Mouse (Mus musculus): ENCODE measurements around the gene Ier3. TPM values are rescaled to one million over a fixed set of nuclear protein-coding genes. Genes with fewer than 3 reads are reported as not detected.

The Ier3 gene
- polyA plus RNA-seq, 1 experiment = 31.3 TPM

DNA sequence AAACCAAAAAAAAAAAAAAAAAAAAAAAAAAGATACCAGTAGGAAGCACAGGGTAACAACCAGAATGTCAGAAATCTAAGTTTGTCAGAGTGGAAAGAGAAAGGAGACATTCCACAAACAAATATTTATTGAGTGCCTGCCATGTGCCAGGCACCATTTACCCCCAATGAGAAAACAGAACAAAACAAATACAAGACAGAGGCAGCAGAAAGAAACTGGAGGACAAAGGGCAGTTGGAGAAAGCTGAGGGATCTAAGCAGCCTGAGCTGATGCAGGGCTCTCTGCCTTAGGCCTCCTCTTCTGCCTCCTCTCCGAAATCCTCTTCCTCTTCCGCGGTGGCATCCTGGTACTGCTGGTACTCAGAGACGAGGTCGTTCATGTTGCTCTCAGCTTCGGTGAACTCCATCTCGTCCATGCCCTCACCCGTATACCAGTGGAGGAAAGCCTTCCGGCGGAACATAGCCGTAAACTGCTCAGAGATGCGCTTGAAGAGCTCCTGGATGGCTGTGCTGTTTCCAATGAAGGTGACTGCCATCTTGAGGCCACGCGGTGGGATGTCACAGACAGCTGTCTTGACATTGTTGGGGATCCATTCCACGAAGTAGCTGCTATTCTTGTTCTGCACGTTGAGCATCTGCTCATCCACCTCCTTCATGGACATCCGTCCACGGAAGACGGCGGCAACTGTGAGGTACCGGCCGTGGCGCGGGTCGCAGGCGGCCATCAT, 13.4 kb downstream of the Ier3 start:
- peak overlapping the region; percentile 20; the same call in 1 of the 2 replicates for H3K27ac ChIP-seq (ENCODE audit: insufficient read depth, low read length)
- H3K36me3 ChIP-seq (ENCODE audit: control insufficient read depth, insufficient read depth, low read length, poor library complexity, severe bottlenecking) = peaks cover 35% of the 10 kb centered on the region
- H3K4me1 ChIP-seq (ENCODE audit: control insufficient read depth, insufficient read depth, low read length) = no peaks in the 10 kb centered on the region
- peak overlapping the region; percentile 64 for H3K9ac ChIP-seq (ENCODE audit: low read depth, poor library complexity, severe bottlenecking)
- H3K9me3 ChIP-seq (replicated peaks; ENCODE audit: control insufficient read depth, insufficient read depth, low read length, poor library complexity, severe bottlenecking) = no peaks in the 10 kb centered on the region
- no peaks in the 10 kb centered on the region for H3K27me3 ChIP-seq (ENCODE audit: control insufficient read depth, insufficient read depth, low read length, poor library complexity, severe bottlenecking)
- H3K4me3 ChIP-seq (ENCODE audit: low read depth, low read length) = peak overlapping the region; percentile 94
- TF ChIP-seq POLR2A (IDR thresholded peaks at IDR 0.05; ENCODE audit: insufficient read depth, low read length) (no peak), CTCF (IDR thresholded peaks at IDR 0.05; ENCODE audit: low read depth, low read length) (peak; percentile 2), EP300 (IDR thresholded peaks at IDR 0.05; ENCODE audit: insufficient read depth, low read depth, low read length) (no peak)

DNA sequence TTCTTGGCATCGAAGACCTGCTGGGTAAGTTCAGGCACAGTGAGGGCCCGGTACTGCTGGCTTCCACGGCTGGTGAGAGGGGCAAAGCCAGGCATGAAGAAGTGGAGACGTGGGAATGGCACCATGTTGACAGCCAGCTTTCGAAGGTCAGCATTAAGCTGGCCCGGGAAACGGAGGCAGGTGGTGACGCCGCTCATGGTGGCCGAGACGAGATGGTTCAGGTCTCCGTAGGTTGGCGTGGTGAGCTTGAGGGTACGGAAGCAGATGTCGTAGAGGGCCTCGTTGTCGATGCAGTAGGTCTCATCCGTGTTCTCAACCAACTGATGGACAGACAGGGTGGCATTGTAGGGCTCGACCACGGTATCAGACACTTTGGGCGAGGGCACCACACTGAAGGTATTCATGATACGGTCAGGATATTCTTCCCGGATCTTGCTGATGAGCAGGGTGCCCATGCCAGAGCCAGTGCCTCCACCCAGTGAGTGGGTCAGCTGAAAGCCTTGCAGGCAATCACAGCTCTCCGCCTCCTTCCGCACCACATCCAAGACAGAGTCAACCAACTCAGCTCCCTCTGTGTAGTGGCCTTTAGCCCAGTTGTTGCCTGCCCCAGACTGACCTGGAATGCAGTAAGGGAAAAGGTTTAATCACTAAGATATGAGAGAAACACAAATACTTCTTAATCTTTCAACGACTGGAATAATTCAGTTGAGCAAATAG, 14.1 kb downstream of the Ier3 start:
- Histone ChIP-seq H3K9me3 (replicated peaks; ENCODE audit: control insufficient read depth, insufficient read depth, low read length, poor library complexity, severe bottlenecking) (no peaks in the 10 kb centered on the region), H3K27ac (ENCODE audit: insufficient read depth, low read length) (no peak overlapping the region), H3K36me3 (ENCODE audit: control insufficient read depth, insufficient read depth, low read length, poor library complexity, severe bottlenecking) (peaks cover 35% of the 10 kb centered on the region), H3K4me1 (ENCODE audit: control insufficient read depth, insufficient read depth, low read length) (no peaks in the 10 kb centered on the region), H3K4me3 (ENCODE audit: low read depth, low read length) (peak overlapping the region; percentile 94), H3K9ac (ENCODE audit: low read depth, poor library complexity, severe bottlenecking) (peak overlapping the region; percentile 64), H3K27me3 (ENCODE audit: control insufficient read depth, insufficient read depth, low read length, poor library complexity, severe bottlenecking) (no peaks in the 10 kb centered on the region)
- TF ChIP-seq POLR2A (IDR thresholded peaks at IDR 0.05; ENCODE audit: insufficient read depth, low read length) (no peak), CTCF (IDR thresholded peaks at IDR 0.05; ENCODE audit: low read depth, low read length) (no peak), EP300 (IDR thresholded peaks at IDR 0.05; ENCODE audit: insufficient read depth, low read depth, low read length) (no peak)

DNA sequence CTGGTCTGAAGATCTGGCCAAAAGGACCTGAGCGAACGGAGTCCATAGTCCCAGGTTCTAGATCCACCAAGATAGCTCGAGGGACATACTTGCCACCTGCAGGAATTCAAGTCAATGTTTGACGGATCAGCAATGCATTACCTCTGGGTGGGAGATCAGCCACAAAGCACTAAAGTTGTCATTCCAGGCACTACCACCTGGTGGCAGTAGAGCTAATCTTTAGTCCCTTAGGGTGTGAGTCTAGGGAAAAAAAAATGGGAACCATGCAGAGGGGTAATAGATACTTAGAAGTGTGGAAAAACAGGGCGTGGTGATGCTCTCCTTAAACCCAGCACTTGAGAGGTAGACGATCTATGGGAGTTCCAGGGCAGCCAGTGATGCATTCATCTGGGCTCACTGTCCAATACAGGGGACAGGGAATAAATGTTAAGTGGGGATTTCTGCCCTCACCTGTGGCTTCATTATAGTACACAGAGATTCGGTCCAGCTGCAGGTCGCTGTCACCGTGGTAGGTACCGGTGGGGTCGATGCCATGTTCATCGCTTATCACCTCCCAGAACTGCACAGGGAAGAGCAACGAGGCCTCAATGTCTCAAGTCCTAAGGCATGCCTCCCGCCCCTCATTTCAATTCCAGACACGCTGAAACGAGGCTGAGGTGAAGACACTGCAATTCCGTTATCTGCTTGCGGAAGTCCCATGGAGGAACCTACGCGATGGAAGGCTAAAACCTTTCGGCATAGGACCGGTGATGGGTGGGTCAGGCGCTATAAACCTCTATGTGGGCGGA, 14.9 kb downstream of the Ier3 start:
- H3K9me3 ChIP-seq (replicated peaks; ENCODE audit: control insufficient read depth, insufficient read depth, low read length, poor library complexity, severe bottlenecking) = no peaks in the 10 kb centered on the region
- peak overlapping the region; percentile 64 for H3K9ac ChIP-seq (ENCODE audit: low read depth, poor library complexity, severe bottlenecking)
- peaks cover 35% of the 10 kb centered on the region for H3K36me3 ChIP-seq (ENCODE audit: control insufficient read depth, insufficient read depth, low read length, poor library complexity, severe bottlenecking)
- H3K4me3 ChIP-seq (ENCODE audit: low read depth, low read length) = peak overlapping the region; percentile 94
- no peak for TF ChIP-seq POLR2A (IDR thresholded peaks at IDR 0.05; ENCODE audit: insufficient read depth, low read length)
- TF ChIP-seq CTCF (IDR thresholded peaks at IDR 0.05; ENCODE audit: low read depth, low read length) = peak; percentile 5
- no peaks in the 10 kb centered on the region for H3K4me1 ChIP-seq (ENCODE audit: control insufficient read depth, insufficient read depth, low read length)
- H3K27me3 ChIP-seq (ENCODE audit: control insufficient read depth, insufficient read depth, low read length, poor library complexity, severe bottlenecking) = no peaks in the 10 kb centered on the region
- peak overlapping the region; percentile 79 for H3K27ac ChIP-seq (ENCODE audit: insufficient read depth, low read length)

DNA sequence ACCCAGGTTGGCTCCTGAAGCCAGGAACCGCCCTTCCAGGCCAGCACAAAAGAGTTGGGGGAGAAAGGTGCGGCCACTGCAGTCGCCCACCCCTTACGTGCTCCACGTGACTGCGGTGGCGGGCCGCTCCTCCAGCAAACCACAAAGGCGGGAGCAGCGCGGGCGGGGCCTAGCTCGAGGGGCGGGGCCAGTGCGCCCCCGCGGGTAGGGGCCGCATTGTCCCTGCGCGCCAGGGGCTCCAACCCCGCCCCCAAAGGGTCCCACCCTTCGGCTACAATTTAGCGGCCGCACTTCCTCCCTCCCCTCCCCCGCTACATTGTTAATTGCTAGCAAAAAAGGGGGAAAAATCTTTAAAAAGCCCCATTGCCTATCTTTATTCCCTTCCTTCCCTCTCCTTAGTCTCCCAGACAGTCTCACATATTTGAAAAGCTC, 15.5 kb downstream of the Ier3 start:
- Histone ChIP-seq H3K36me3 (ENCODE audit: control insufficient read depth, insufficient read depth, low read length, poor library complexity, severe bottlenecking) (peaks cover 35% of the 10 kb centered on the region), H3K27ac (ENCODE audit: insufficient read depth, low read length) (peak overlapping the region; percentile 92)
- TF ChIP-seq POLR2A (IDR thresholded peaks at IDR 0.05; ENCODE audit: insufficient read depth, low read length) (no peak), EP300 (IDR thresholded peaks at IDR 0.05; ENCODE audit: insufficient read depth, low read depth, low read length) (peak; percentile 75; the same call in 1 of the 2 replicates)

DNA sequence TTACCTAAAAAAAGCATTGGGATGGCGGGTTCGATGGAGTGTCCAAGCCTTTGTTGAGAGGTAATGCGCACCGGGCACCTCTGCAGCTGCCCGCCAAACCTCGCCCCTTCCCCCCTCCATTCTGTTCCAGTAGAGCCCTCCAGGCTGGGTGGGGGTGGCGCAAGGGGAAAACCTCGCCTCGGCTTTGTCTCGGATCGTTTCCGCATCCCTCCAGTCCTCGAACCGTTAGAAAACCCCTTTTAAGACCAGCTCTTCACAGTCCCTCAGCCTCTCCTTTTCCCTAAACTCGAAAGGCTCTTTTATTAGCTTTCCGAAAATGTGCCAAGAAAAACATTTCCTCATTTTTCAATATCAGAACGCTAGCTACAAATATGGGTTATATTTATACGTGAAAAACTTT, 16.0 kb downstream of the Ier3 start:
- H3K9ac ChIP-seq (ENCODE audit: low read depth, poor library complexity, severe bottlenecking) = peak overlapping the region; percentile 64
- no peaks in the 10 kb centered on the region for H3K9me3 ChIP-seq (replicated peaks; ENCODE audit: control insufficient read depth, insufficient read depth, low read length, poor library complexity, severe bottlenecking)
- peak overlapping the region; percentile 98 for H3K4me3 ChIP-seq (ENCODE audit: low read depth, low read length)
- no peaks in the 10 kb centered on the region for H3K27me3 ChIP-seq (ENCODE audit: control insufficient read depth, insufficient read depth, low read length, poor library complexity, severe bottlenecking)
- H3K4me1 ChIP-seq (ENCODE audit: control insufficient read depth, insufficient read depth, low read length) = no peaks in the 10 kb centered on the region
- peaks cover 35% of the 10 kb centered on the region for H3K36me3 ChIP-seq (ENCODE audit: control insufficient read depth, insufficient read depth, low read length, poor library complexity, severe bottlenecking)
- peak overlapping the region; percentile 92 for H3K27ac ChIP-seq (ENCODE audit: insufficient read depth, low read length)
- no peak for TF ChIP-seq CTCF (IDR thresholded peaks at IDR 0.05; ENCODE audit: low read depth, low read length)
- TF ChIP-seq EP300 (IDR thresholded peaks at IDR 0.05; ENCODE audit: insufficient read depth, low read depth, low read length) = peak; percentile 69; the same call in 1 of the 2 replicates

More for the DNA sequence above, 15.5 kb downstream of the Ier3 start:
- H3K9me3 ChIP-seq (replicated peaks; ENCODE audit: control insufficient read depth, insufficient read depth, low read length, poor library complexity, severe bottlenecking) = no peaks in the 10 kb centered on the region
- H3K9ac ChIP-seq (ENCODE audit: low read depth, poor library complexity, severe bottlenecking) = peak overlapping the region; percentile 64
- peak overlapping the region; percentile 98 for H3K4me3 ChIP-seq (ENCODE audit: low read depth, low read length)
- no peaks in the 10 kb centered on the region for H3K4me1 ChIP-seq (ENCODE audit: control insufficient read depth, insufficient read depth, low read length)
- no peaks in the 10 kb centered on the region for H3K27me3 ChIP-seq (ENCODE audit: control insufficient read depth, insufficient read depth, low read length, poor library complexity, severe bottlenecking)

All from ES-Bruce4 (cell line).